Mouse (Mus musculus) heart, embryonic 14.5 days (tissue): ENCODE results near the gene Pih1d3. TPM values are rescaled to one million over a fixed set of nuclear protein-coding genes. Genes with fewer than 3 reads are reported as not detected.

Experiments
- ATAC-seq: fragments of 200-750 bp; cut with Nextera tagmentation; 2 replicates; pipeline ENCODE4 v1.8.0; 2017; ENCODE audit warnings: low read depth, moderate TSS enrichment; ENCODE audit not compliant: insufficient number of reproducible peaks, insufficient read depth, low FRiP score
- H3K27ac ChIP-seq, 2 experiments: fragments of 200-500 bp in 1 of 2; fragments of 300-500 bp in 1 of 2; sonication (generic) in 1 of 2; replicated peaks in 1 of 2; 2 replicates each; pipeline ENCODE4 v1.5.1; 2012 to 2014; ENCODE audit warnings: low read depth in 2 of 2, low read length in 2 of 2, control low read depth in 1 of 2, mild to moderate bottlenecking in 1 of 2, mixed read lengths in 1 of 2; ENCODE audit not compliant: control insufficient read depth in 1 of 2, insufficient read depth in 1 of 2
- H3K27me3 ChIP-seq: fragments of 300-500 bp; sonication (generic); 2 replicates; pipeline ENCODE4 v1.6.1; 2014; ENCODE audit warnings: mild to moderate bottlenecking, low read length, control low read depth; ENCODE audit not compliant: control insufficient read depth, insufficient read depth
- H3K36me3 ChIP-seq: fragments of 300-500 bp; sonication (generic); 2 replicates; pipeline ENCODE4 v1.6.1; 2014; ENCODE audit warnings: mild to moderate bottlenecking, control low read depth, low read length, mixed read lengths; ENCODE audit not compliant: control insufficient read depth, insufficient read depth
- H3K4me1 ChIP-seq, 2 experiments: fragments of 200-500 bp in 1 of 2; fragments of 300-500 bp in 1 of 2; sonication (generic) in 1 of 2; 2 replicates each; pipeline ENCODE4 v1.6.1; 2012 to 2014; ENCODE audit warnings: low read length in 2 of 2, control low read depth in 1 of 2, mixed read lengths in 1 of 2; ENCODE audit not compliant: control insufficient read depth in 2 of 2, insufficient read depth in 2 of 2
- H3K4me2 ChIP-seq: fragments of 300-500 bp; sonication (generic); 2 replicates; pipeline ENCODE4 v1.6.1; 2014; ENCODE audit warnings: mild to moderate bottlenecking, low read length
- H3K4me3 ChIP-seq, 2 experiments: fragments of 200-500 bp in 1 of 2; fragments of 300-500 bp in 1 of 2; sonication (generic) in 1 of 2; 2 replicates each; pipeline ENCODE4 v1.5.1; 2012 to 2014; ENCODE audit warnings: low read length in 2 of 2, mild to moderate bottlenecking in 2 of 2, control low read depth in 1 of 2, low read depth in 1 of 2, moderate library complexity in 1 of 2; ENCODE audit not compliant: control insufficient read depth in 1 of 2, insufficient read depth in 1 of 2
- H3K9ac ChIP-seq: fragments of 300-500 bp; sonication (generic); 2 replicates; pipeline ENCODE4 v1.6.1; 2014; ENCODE audit warnings: mild to moderate bottlenecking, low read length
- H3K9me3 ChIP-seq: fragments of 300-500 bp; sonication (generic); 2 replicates; pipeline ENCODE4 v1.6.1; 2016; ENCODE audit warnings: low read length, control low read depth; ENCODE audit not compliant: control insufficient read depth
- WGBS: fragments of 180-500 bp; shearing (Covaris S2); extraction: QIAGEN DNeasy Blood & Tissue Kit; methylation state at CpG from one replicate; pipeline ENCODE4 v1.1.7; 2014; 5-methylcytosine and 5-hydroxymethylcytosine counted together
- polyA plus RNA-seq: library from polyadenylated mRNA; unstranded; fragments of >200 nt; fragmentation: Nextera tagmentation; extraction: Ambion mirVana; gene quantifications from 2 replicates; pipeline ENCODE4 v1.2.1, GENCODE M21; 2014

Gene Pih1d3
- polyA plus RNA-seq, 1 experiment from 2014 or later, result not detected

- Histone ChIP-seq H3K4me1 (no peaks in the 10 kb centered on the region), H3K36me3 (no peaks in the 10 kb centered on the region), H3K4me3 (no peak overlapping the region), H3K27me3 (no peaks in the 10 kb centered on the region), H3K4me2 (no peak overlapping the region), H3K9me3 (no peaks in the 10 kb centered on the region), H3K27ac (no peak overlapping the region), H3K9ac (no peak overlapping the region)
- 74% methylated on average over 7 of the region's 7 CpGs for WGBS
- ATAC-seq, result no peak
These were observed 17.3 kb upstream of the Pih1d3 start for GRCm38 (mm10) chr1:31205346-31205745.

GRCm38 (mm10) chr1:31205770-31206169 is 16.9 kb upstream of the Pih1d3 start:
- H3K4me3 ChIP-seq, result no peak overlapping the region
- WGBS, result 71% methylated on average over 3 of the region's 3 CpGs

GRCm38 (mm10) chr1:31210144-31210543 is 12.5 kb upstream of the Pih1d3 start:
- ATAC-seq, result no peak
- Histone ChIP-seq H3K9ac (no peak overlapping the region), H3K4me3 (no peak overlapping the region), H3K4me2 (no peak overlapping the region), H3K27me3 (no peaks in the 10 kb centered on the region), H3K4me1 (no peaks in the 10 kb centered on the region), H3K27ac (no peak overlapping the region), H3K9me3 (no peaks in the 10 kb centered on the region), H3K36me3 (no peaks in the 10 kb centered on the region)
- WGBS, result 3% methylated on average over 5 of the region's 5 CpGs

More at GRCm38 (mm10) chr1:31205770-31206169, 16.9 kb upstream of the Pih1d3 start:
- no peak overlapping the region for H3K4me2 ChIP-seq
- H3K4me1 ChIP-seq, result no peaks in the 10 kb centered on the region
- no peak overlapping the region for H3K9ac ChIP-seq
- no peaks in the 10 kb centered on the region for H3K27me3 ChIP-seq
- no peak overlapping the region for H3K27ac ChIP-seq
- no peak for ATAC-seq
- no peaks in the 10 kb centered on the region for H3K9me3 ChIP-seq
- H3K36me3 ChIP-seq, result no peaks in the 10 kb centered on the region

GRCm38 (mm10) chr1:31214831-31215230 is 7.8 kb upstream of the Pih1d3 start:
- 60% methylated on average over 1 of the region's 1 CpGs for WGBS
- Histone ChIP-seq H3K9ac (no peak overlapping the region), H3K36me3 (no peaks in the 10 kb centered on the region), H3K4me3 (no peak overlapping the region), H3K4me2 (no peak overlapping the region), H3K9me3 (no peaks in the 10 kb centered on the region), H3K27ac (no peak overlapping the region), H3K27me3 (no peaks in the 10 kb centered on the region), H3K4me1 (no peaks in the 10 kb centered on the region)
- no peak for ATAC-seq

- Histone ChIP-seq H3K27me3 (no peaks in the 10 kb centered on the region), H3K27ac (no peak overlapping the region), H3K4me2 (no peak overlapping the region), H3K9me3 (no peaks in the 10 kb centered on the region), H3K4me1 (no peaks in the 10 kb centered on the region), H3K4me3 (no peak overlapping the region), H3K36me3 (no peaks in the 10 kb centered on the region), H3K9ac (no peak overlapping the region)
- no peak for ATAC-seq
- 87% methylated on average over 4 of the region's 4 CpGs for WGBS
These were observed 1.9 kb upstream of the Pih1d3 start for GRCm38 (mm10) chr1:31220599-31221250.

- Histone ChIP-seq H3K9ac (no peak overlapping the region), H3K9me3 (no peaks in the 10 kb centered on the region), H3K36me3 (no peaks in the 10 kb centered on the region), H3K4me2 (no peak overlapping the region), H3K4me1 (no peaks in the 10 kb centered on the region), H3K27ac (no peak overlapping the region), H3K27me3 (no peaks in the 10 kb centered on the region), H3K4me3 (no peak overlapping the region)
- ATAC-seq, result no peak
These were observed 10.8 kb downstream of the Pih1d3 start for GRCm38 (mm10) chr1:31233319-31234036.

- Histone ChIP-seq H3K4me2 (no peak overlapping the region), H3K9me3 (peaks cover 3% of the 10 kb centered on the region; the same call in 1 of the 2 replicates), H3K9ac (no peak overlapping the region), H3K27ac (no peak overlapping the region), H3K27me3 (no peaks in the 10 kb centered on the region), H3K4me3 (no peak overlapping the region), H3K36me3 (no peaks in the 10 kb centered on the region), H3K4me1 (no peaks in the 10 kb centered on the region; a peak in 1 of 4 replicates)
- WGBS, result 53% methylated on average over 10 of the region's 10 CpGs
- ATAC-seq, result no peak
These were observed 37.7 kb downstream of the Pih1d3 start for GRCm38 (mm10) chr1:31260218-31260923.
